Mouse (Mus musculus): Measurements from ENCODE around the gene Cipc. TPM values are rescaled to one million over a fixed set of nuclear protein-coding genes. Genes with fewer than 3 reads are reported as not detected.
A peak's percentile ranks its signal among the peaks of the same experiment; 100 is the strongest.

Gene Cipc
- polyA plus RNA-seq, 1 experiment from 2014 or later: 18.7 TPM

- WGBS: 58% methylated on average over 2 of the region's 2 CpGs
- no peak overlapping the region; the same call in 1 of the 2 replicates for H3K9ac ChIP-seq
- H3K27ac ChIP-seq: 0 out of 2 replicates have a peak overlapping the region, but pooled peaks have one; percentile 38
- no peak for ATAC-seq (replicated peaks; ENCODE audit: insufficient number of reproducible peaks, insufficient read depth, low FRiP score, low read depth)
- no peak overlapping the region for H3K4me2 ChIP-seq
- H3K36me3 ChIP-seq: no peaks in the 10 kb centered on the region
- no peaks in the 10 kb centered on the region for H3K9me3 ChIP-seq (replicated peaks)
- H3K4me3 ChIP-seq: no peak overlapping the region
- peaks cover 34% of the 10 kb centered on the region for H3K4me1 ChIP-seq (replicated peaks)
- H3K27me3 ChIP-seq: no peaks in the 10 kb centered on the region
These were observed 32.5 kb upstream of the Cipc start for GRCm38 (mm10) chr12:86914351-86914750.

DNA sequence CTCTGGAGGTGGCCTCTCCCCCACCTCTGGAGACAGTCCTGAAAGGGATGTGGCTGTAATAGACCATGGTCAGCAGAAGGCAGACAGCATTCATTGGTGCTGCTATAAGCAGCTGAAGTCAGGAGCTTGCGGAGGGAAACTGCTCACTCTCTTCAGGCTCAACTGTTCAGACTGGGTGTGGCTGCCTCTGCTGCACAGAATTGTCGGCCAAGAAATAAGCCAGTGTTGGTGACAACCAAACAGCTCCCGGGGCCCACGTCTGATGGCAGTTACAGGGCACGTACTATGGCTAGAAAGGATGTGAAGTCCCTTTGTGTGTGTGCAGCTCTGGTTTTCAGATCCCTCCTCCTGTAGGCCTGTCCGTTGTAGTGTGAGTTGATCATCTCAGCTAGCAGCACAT is 32.1 kb upstream of the Cipc start:
- 0 out of 2 replicates have a peak overlapping the region, but pooled peaks have one; percentile 38 for H3K27ac ChIP-seq
- 39% methylated on average over 6 of the region's 6 CpGs for WGBS
- ATAC-seq (replicated peaks; ENCODE audit: insufficient number of reproducible peaks, insufficient read depth, low FRiP score, low read depth): no peak

DNA sequence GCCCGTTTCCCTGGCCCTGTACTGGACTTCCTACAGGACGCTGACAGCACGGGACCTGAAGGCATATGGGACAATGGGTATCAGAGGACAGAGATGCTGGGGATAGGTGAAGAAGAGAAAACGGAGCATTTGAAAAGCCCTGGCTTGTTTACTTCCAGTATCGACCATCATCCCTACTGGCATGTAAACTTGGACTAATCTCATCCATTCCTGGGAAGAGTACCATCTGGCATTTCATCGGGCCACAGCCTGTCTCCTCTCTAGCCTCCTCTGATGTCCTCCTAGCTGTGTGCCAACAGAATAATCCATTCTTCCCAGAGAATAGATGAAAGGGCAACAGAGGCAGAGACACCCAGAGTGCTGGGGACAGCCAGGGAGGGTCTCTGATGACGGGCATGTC is 31.2 kb upstream of the Cipc start:
- Histone ChIP-seq H3K4me1 (replicated peaks) (peaks cover 34% of the 10 kb centered on the region), H3K9ac (no peak overlapping the region), H3K27ac (no peak overlapping the region), H3K27me3 (no peaks in the 10 kb centered on the region), H3K4me3 (no peak overlapping the region), H3K36me3 (no peaks in the 10 kb centered on the region), H3K4me2 (no peak overlapping the region), H3K9me3 (replicated peaks) (no peaks in the 10 kb centered on the region)
- ATAC-seq (replicated peaks; ENCODE audit: insufficient number of reproducible peaks, insufficient read depth, low FRiP score, low read depth): no peak
- WGBS: 71% methylated on average over 7 of the region's 7 CpGs

More for the DNA sequence above, 32.1 kb upstream of the Cipc start:
- H3K4me3 ChIP-seq: no peak overlapping the region
- no peaks in the 10 kb centered on the region for H3K36me3 ChIP-seq
- no peaks in the 10 kb centered on the region for H3K27me3 ChIP-seq
- peaks cover 34% of the 10 kb centered on the region for H3K4me1 ChIP-seq (replicated peaks)
- no peaks in the 10 kb centered on the region for H3K9me3 ChIP-seq (replicated peaks)
- no peak overlapping the region for H3K4me2 ChIP-seq
- H3K9ac ChIP-seq: no peak overlapping the region; the same call in 1 of the 2 replicates

GRCm38 (mm10) chr12:86916796-86917573 is 29.9 kb upstream of the Cipc start:
- peaks cover 29% of the 10 kb centered on the region for H3K4me1 ChIP-seq (replicated peaks)
- H3K36me3 ChIP-seq: no peaks in the 10 kb centered on the region
- no peaks in the 10 kb centered on the region for H3K27me3 ChIP-seq
- H3K9me3 ChIP-seq (replicated peaks): no peaks in the 10 kb centered on the region
- ATAC-seq (replicated peaks; ENCODE audit: insufficient number of reproducible peaks, insufficient read depth, low FRiP score, low read depth): no peak
- H3K27ac ChIP-seq: no peak overlapping the region
- H3K4me2 ChIP-seq: no peak overlapping the region
- 73% methylated on average over 7 of the region's 7 CpGs for WGBS
- no peak overlapping the region for H3K4me3 ChIP-seq
- H3K9ac ChIP-seq: no peak overlapping the region

- peak overlapping the region; percentile 33; the same call in 1 of the 2 replicates for H3K9ac ChIP-seq
- H3K4me3 ChIP-seq: no peak overlapping the region
- 26% methylated on average over 11 of the region's 11 CpGs for WGBS
- no peaks in the 10 kb centered on the region for H3K27me3 ChIP-seq
- 0 out of 2 replicates have a peak overlapping the region, but pooled peaks have one; percentile 2 for H3K4me2 ChIP-seq
- H3K36me3 ChIP-seq: no peaks in the 10 kb centered on the region
- 0 out of 2 replicates have a peak, but pooled peaks have one; percentile 29 for ATAC-seq (replicated peaks; ENCODE audit: insufficient number of reproducible peaks, insufficient read depth, low FRiP score, low read depth)
- H3K27ac ChIP-seq: no peak overlapping the region
- H3K4me1 ChIP-seq (replicated peaks): peaks cover 20% of the 10 kb centered on the region
- no peaks in the 10 kb centered on the region for H3K9me3 ChIP-seq (replicated peaks)
These were observed 28.4 kb upstream of the Cipc start for GRCm38 (mm10) chr12:86918361-86918967.

GRCm38 (mm10) chr12:86918983-86919722 is 27.7 kb upstream of the Cipc start:
- Histone ChIP-seq H3K9me3 (replicated peaks) (no peaks in the 10 kb centered on the region), H3K4me1 (replicated peaks) (peaks cover 21% of the 10 kb centered on the region), H3K27me3 (no peaks in the 10 kb centered on the region), H3K36me3 (no peaks in the 10 kb centered on the region), H3K4me3 (no peak overlapping the region), H3K27ac (no peak overlapping the region), H3K9ac (0 out of 2 replicates have a peak overlapping the region, but pooled peaks have one; percentile 13), H3K4me2 (no peak overlapping the region)
- WGBS: 77% methylated on average over 17 of the region's 17 CpGs
- no peak for ATAC-seq (replicated peaks; ENCODE audit: insufficient number of reproducible peaks, insufficient read depth, low FRiP score, low read depth)

- H3K27ac ChIP-seq: no peak overlapping the region
- H3K36me3 ChIP-seq: no peaks in the 10 kb centered on the region
- 2% methylated on average over 5 of the region's 5 CpGs for WGBS
- H3K9ac ChIP-seq: no peak overlapping the region
- H3K4me2 ChIP-seq: no peak overlapping the region
- H3K4me3 ChIP-seq: no peak overlapping the region
- H3K9me3 ChIP-seq (replicated peaks): no peaks in the 10 kb centered on the region
- no peaks in the 10 kb centered on the region for H3K27me3 ChIP-seq
- H3K4me1 ChIP-seq (replicated peaks): peaks cover 8% of the 10 kb centered on the region
- peak; percentile 67; the same call in 1 of the 2 replicates for ATAC-seq (replicated peaks; ENCODE audit: insufficient number of reproducible peaks, insufficient read depth, low FRiP score, low read depth)
These were observed 23.0 kb upstream of the Cipc start for GRCm38 (mm10) chr12:86923837-86924236.

- 83% methylated on average over 6 of the region's 6 CpGs for WGBS
- Histone ChIP-seq H3K36me3 (no peaks in the 10 kb centered on the region), H3K4me2 (no peak overlapping the region), H3K27me3 (no peaks in the 10 kb centered on the region), H3K9ac (no peak overlapping the region), H3K4me3 (no peak overlapping the region), H3K27ac (no peak overlapping the region), H3K4me1 (replicated peaks) (peaks cover 10% of the 10 kb centered on the region), H3K9me3 (replicated peaks) (no peaks in the 10 kb centered on the region)
- ATAC-seq (replicated peaks; ENCODE audit: insufficient number of reproducible peaks, insufficient read depth, low FRiP score, low read depth): no peak
These were observed 15.7 kb upstream of the Cipc start for GRCm38 (mm10) chr12:86930934-86931729.

DNA sequence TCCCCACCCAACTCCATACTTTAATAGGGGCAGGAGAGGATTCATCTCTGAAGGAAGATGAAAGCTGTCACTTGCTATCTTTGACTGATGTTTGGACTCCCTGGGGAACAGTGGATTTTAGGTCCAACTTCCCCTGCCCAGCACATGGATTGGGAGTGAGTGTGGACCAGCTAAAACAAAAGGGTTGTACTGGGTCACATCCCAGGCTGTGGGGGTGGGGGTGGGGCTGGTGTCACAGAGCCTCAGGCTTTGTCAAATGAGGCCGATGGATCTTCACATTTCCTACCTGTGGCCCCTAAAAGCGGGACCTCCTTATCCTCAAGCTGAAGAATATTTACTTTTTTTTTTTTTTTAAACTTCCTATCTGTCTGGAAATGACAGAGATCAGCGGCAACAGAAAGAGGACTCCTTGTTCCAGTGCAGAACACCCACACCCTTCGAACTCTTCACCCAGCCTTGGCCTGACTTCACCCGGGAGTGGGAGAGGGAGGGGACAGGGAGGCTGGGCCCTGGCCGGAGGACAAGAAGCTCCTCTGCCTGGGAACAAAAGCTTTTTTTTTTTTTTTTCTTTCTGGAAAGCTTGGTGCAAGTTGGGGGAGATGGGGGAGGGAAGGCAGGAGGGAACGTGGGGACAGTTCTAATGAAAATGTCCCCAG is 14.8 kb upstream of the Cipc start:
- ATAC-seq (replicated peaks; ENCODE audit: insufficient number of reproducible peaks, insufficient read depth, low FRiP score, low read depth): no peak
- Histone ChIP-seq H3K4me1 (replicated peaks) (peaks cover 10% of the 10 kb centered on the region), H3K27me3 (no peaks in the 10 kb centered on the region), H3K36me3 (no peaks in the 10 kb centered on the region), H3K9ac (no peak overlapping the region), H3K27ac (no peak overlapping the region), H3K9me3 (replicated peaks) (no peaks in the 10 kb centered on the region), H3K4me2 (no peak overlapping the region), H3K4me3 (no peak overlapping the region)
- WGBS: 19% methylated on average over 7 of the region's 7 CpGs

- no peak overlapping the region for H3K4me2 ChIP-seq
- H3K9ac ChIP-seq: no peak overlapping the region
- no peak overlapping the region for H3K27ac ChIP-seq
- ATAC-seq (replicated peaks; ENCODE audit: insufficient number of reproducible peaks, insufficient read depth, low FRiP score, low read depth): no peak
- no peaks in the 10 kb centered on the region for H3K36me3 ChIP-seq
- no peaks in the 10 kb centered on the region for H3K9me3 ChIP-seq (replicated peaks)
- 47% methylated on average over 6 of the region's 6 CpGs for WGBS
- H3K4me3 ChIP-seq: no peak overlapping the region
- no peaks in the 10 kb centered on the region for H3K27me3 ChIP-seq
- H3K4me1 ChIP-seq (replicated peaks): peaks cover 10% of the 10 kb centered on the region
These were observed 14.3 kb upstream of the Cipc start for GRCm38 (mm10) chr12:86932575-86932952.

Measured in heart, embryonic 15.5 days (tissue).